Mouse (Mus musculus) heart, embryonic 11.5 days (tissue): ENCODE measurements around the gene Ep300. TPM values are rescaled to one million over a fixed set of nuclear protein-coding genes. Genes with fewer than 3 reads are reported as not detected.
"Not testable (repeated sequence)": the region's sequence is repeated elsewhere in the genome, so short reads cannot be mapped to it uniquely, and the experiment has no call there.

ENCODE experiments used
- ATAC-seq: fragments of 200-750 bp; cut with Nextera tagmentation; replicated peaks from 2 replicates; pipeline ENCODE4 v1.8.0; 2017; ENCODE audit warnings: moderate library complexity; ENCODE audit not compliant: insufficient number of reproducible peaks, low FRiP score, low TSS enrichment
- H3K27ac ChIP-seq: fragments of 300-500 bp; sonication (generic); 2 replicates; pipeline ENCODE4 v1.5.1; 2014; ENCODE audit warnings: mild to moderate bottlenecking, low read depth, low read length
- H3K27me3 ChIP-seq: fragments of 300-500 bp; sonication (generic); 2 replicates; pipeline ENCODE4 v1.6.1; 2014; ENCODE audit warnings: mild to moderate bottlenecking, low read length, mixed read lengths; ENCODE audit not compliant: control insufficient read depth, insufficient read depth
- H3K36me3 ChIP-seq: fragments of 300-500 bp; sonication (generic); 2 replicates; pipeline ENCODE4 v1.6.1; 2014; ENCODE audit warnings: mild to moderate bottlenecking, low read length, moderate library complexity, mixed read lengths; ENCODE audit not compliant: control insufficient read depth, insufficient read depth
- H3K4me1 ChIP-seq: fragments of 300-500 bp; sonication (generic); 2 replicates; pipeline ENCODE4 v1.6.1; 2014; ENCODE audit warnings: low read length; ENCODE audit not compliant: control insufficient read depth, insufficient read depth
- H3K4me2 ChIP-seq: fragments of 300-500 bp; sonication (generic); 2 replicates; pipeline ENCODE4 v1.6.1; 2014; ENCODE audit warnings: mild to moderate bottlenecking, moderate library complexity
- H3K4me3 ChIP-seq: fragments of 300-500 bp; sonication (generic); 2 replicates; pipeline ENCODE4 v1.5.1; 2014; ENCODE audit warnings: low read depth, low read length
- H3K9ac ChIP-seq: fragments of 300-500 bp; sonication (generic); 2 replicates; pipeline ENCODE4 v1.6.1; 2014; ENCODE audit warnings: mild to moderate bottlenecking, low read depth, low read length, moderate library complexity
- H3K9me3 ChIP-seq: fragments of 300-500 bp; sonication (generic); replicated peaks from 2 replicates; pipeline ENCODE4 v1.6.1; 2016; ENCODE audit warnings: low read length; ENCODE audit not compliant: control insufficient read depth
- WGBS: fragments of 180-500 bp; shearing (Covaris S2); extraction: QIAGEN DNeasy Blood & Tissue Kit; methylation state at CpG from one replicate; pipeline ENCODE4 v1.1.7; 2014; ENCODE audit not compliant: insufficient replicate concordance; 5-methylcytosine and 5-hydroxymethylcytosine counted together
- microRNA-seq: library from miRNA; unstranded; fragments of <30 nt; microRNA quantifications from one replicate; pipeline ENCODE4, GENCODE M21; 2016; ENCODE audit warnings: borderline number of aligned reads
- polyA plus RNA-seq: library from polyadenylated mRNA; unstranded; fragments of >200 nt; fragmentation: Nextera tagmentation; extraction: Ambion mirVana; gene quantifications from 2 replicates; pipeline ENCODE4 v1.2.1, GENCODE M21; 2014

The Ep300 gene
- polyA plus RNA-seq, 1 experiment from 2014 or later = 26.9 TPM

DNA sequence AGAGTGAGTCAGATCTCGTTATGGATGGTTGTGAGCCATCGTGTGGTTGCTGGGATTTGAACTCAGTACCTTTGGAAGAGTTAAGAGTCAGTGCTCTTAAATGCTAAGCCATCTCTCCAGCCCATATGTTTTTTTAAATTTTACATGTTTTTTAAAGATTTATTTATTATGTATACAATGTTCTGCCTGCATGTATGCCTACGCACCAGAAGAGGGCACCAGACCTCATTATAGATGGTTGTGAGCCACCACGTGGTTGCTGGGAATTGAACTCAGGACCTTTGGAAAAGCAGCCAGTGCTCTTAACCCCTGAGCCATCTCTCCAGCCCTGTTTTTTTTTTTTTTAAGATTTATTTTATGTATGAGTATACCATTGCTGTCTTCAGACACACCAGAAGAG lies 116.2 kb downstream of the Ep300 start:
- WGBS = 78% methylated on average over 4 of the region's 4 CpGs
- H3K4me3 ChIP-seq, ATAC-seq, H3K9ac ChIP-seq, H3K4me2 ChIP-seq, H3K4me1 ChIP-seq, H3K9me3 ChIP-seq, H3K27ac ChIP-seq, H3K27me3 ChIP-seq: not testable (repeated sequence)
- peaks cover 16% of the 10 kb centered on the region for H3K36me3 ChIP-seq

Small RNA genes within 50 kb of the gene (microRNA-seq; reads per million reads assigned to microRNA genes)
- gene Gm23880 = 0.34 reads per million

Other genes starting within 250 kb of the Ep300 start
- 58.7 and 59.6 TPM in 2 replicates for gene Slc25a17, start 224.5 kb upstream of the Ep300 start, polyA plus RNA-seq
- gene St13, start 185.3 kb upstream of the Ep300 start, polyA plus RNA-seq = 138 and 140 TPM in 2 replicates
- 9.6 and 11.4 TPM in 2 replicates for gene Xpnpep3, start 185.2 kb upstream of the Ep300 start, polyA plus RNA-seq
- 1.1 and 1.2 TPM in 2 replicates for gene Dnajb7, start 177.1 kb upstream of the Ep300 start, polyA plus RNA-seq
- 397 and 442 TPM in 2 replicates for gene Rbx1, start 119.1 kb upstream of the Ep300 start, polyA plus RNA-seq
- 17.2 and 17.7 TPM in 2 replicates for gene L3mbtl2, start 78.5 kb downstream of the Ep300 start, polyA plus RNA-seq
- gene Chadl, start 111.9 kb downstream of the Ep300 start, polyA plus RNA-seq = 0.44 and 1.5 TPM in 2 replicates
- gene Zc3h7b, start 159.7 kb downstream of the Ep300 start, polyA plus RNA-seq = 26.9 and 36.8 TPM in 2 replicates
- 96.3 and 105 TPM in 2 replicates for gene Rangap1, start 160.2 kb downstream of the Ep300 start, polyA plus RNA-seq
- 15.0 and 16.3 TPM in 2 replicates for gene Tef, start 217.1 kb downstream of the Ep300 start, polyA plus RNA-seq